Mouse (Mus musculus) left cerebral cortex, postnatal 25 days (tissue): ENCODE results near the gene Zc3h6. TPM values are rescaled to one million over a fixed set of nuclear protein-coding genes. Genes with fewer than 3 reads are reported as not detected.

Experiments used
- microRNA-seq, 2 experiments: library from miRNA; unstranded; fragments of <30 nt; microRNA quantifications; one replicate each; pipeline ENCODE4 v1.2.0; 2022
- total RNA-seq, 2 experiments: library from RNA; stranded (reverse); gene quantifications; 2 replicates each; pipeline ENCODE4 v1.2.3; 2021

Zc3h6 gene
- total RNA-seq, 2 experiments from 2014 or later = 15.0 to 16.0 TPM

Small RNA genes lying within 50 kb of the gene (microRNA-seq; reads per million reads assigned to microRNA genes)
- gene Gm22859 = 0 reads per million in 2 experiments

Other genes starting within 250 kb of the Zc3h6 start
- gene Tmem87b, start 149.3 kb upstream of the Zc3h6 start, total RNA-seq = 10 to 100 TPM; 34.9 to 35.7 TPM
- gene Fbln7, start 104.4 kb upstream of the Zc3h6 start, total RNA-seq = 1 to 10 TPM; 2.2 to 2.9 TPM
- 1 to 10 TPM; 5.9 to 8.0 TPM for gene Zc3h8, start 23.3 kb upstream of the Zc3h6 start, total RNA-seq
- gene Gm10762, start 323 bp downstream of the Zc3h6 start, total RNA-seq = 1 to 10 TPM; 4.7 to 5.3 TPM
- under 1 TPM; 0.14 to 0.27 TPM for gene Vinac1, start 80.8 kb downstream of the Zc3h6 start, total RNA-seq
- 10 to 100 TPM; 65.7 to 74.0 TPM for gene Ttl, start 98.5 kb downstream of the Zc3h6 start, total RNA-seq
- gene Polr1b, start 133.6 kb downstream of the Zc3h6 start, total RNA-seq = 10 to 100 TPM; 17.8 to 22.1 TPM
- gene Chchd5, start 162.3 kb downstream of the Zc3h6 start, total RNA-seq = 10 to 100 TPM; 10.9 to 11.3 TPM
- gene Slc20a1, start 231.4 kb downstream of the Zc3h6 start, total RNA-seq = 100 to 1,000 TPM; 138 to 140 TPM